Mouse (Mus musculus) heart, postnatal 0 days (tissue): Measurements from ENCODE around the gene Slc6a18. TPM values are rescaled to one million over a fixed set of nuclear protein-coding genes. Genes with fewer than 3 reads are reported as not detected.
A peak's percentile ranks its signal among the peaks of the same experiment; 100 is the strongest.

Source experiments
- ATAC-seq: fragments of 200-750 bp; cut with Nextera tagmentation; 2 replicates; pipeline ENCODE4 v1.8.0; 2017; ENCODE audit warnings: low read depth, moderate number of reproducible peaks, moderate library complexity; ENCODE audit not compliant: insufficient read depth
- DNase-seq: peaks from one replicate; pipeline ENCODE4 v3.0.0-alpha.2; 2016; ENCODE audit warnings: low spot score
- H3K27ac ChIP-seq: fragments of 300-500 bp; sonication (generic); 2 replicates; pipeline ENCODE4 v1.5.1; 2014; ENCODE audit warnings: low read depth, mild to moderate bottlenecking
- H3K27me3 ChIP-seq: fragments of 300-500 bp; sonication (generic); 2 replicates; pipeline ENCODE4 v1.6.1; 2014; ENCODE audit warnings: low read length, mixed read lengths; ENCODE audit not compliant: control insufficient read depth, insufficient read depth
- H3K36me3 ChIP-seq: fragments of 300-500 bp; sonication (generic); replicated peaks from 2 replicates; pipeline ENCODE4 v1.6.1; 2014; ENCODE audit warnings: low read length, mixed read lengths; ENCODE audit not compliant: control insufficient read depth, insufficient read depth
- H3K4me1 ChIP-seq: fragments of 300-500 bp; sonication (generic); 2 replicates; pipeline ENCODE4 v1.6.1; 2014; ENCODE audit warnings: antibody characterized with exemption; ENCODE audit not compliant: control insufficient read depth, insufficient read depth
- H3K4me2 ChIP-seq: fragments of 300-500 bp; sonication (generic); 2 replicates; pipeline ENCODE4 v1.6.1; 2014; ENCODE audit warnings: low read depth, mild to moderate bottlenecking, low read length, moderate library complexity
- H3K4me3 ChIP-seq: fragments of 300-500 bp; sonication (generic); 2 replicates; pipeline ENCODE4 v1.5.1; 2014; ENCODE audit warnings: low read depth, low read length
- H3K9ac ChIP-seq: fragments of 300-500 bp; sonication (generic); replicated peaks from 2 replicates; pipeline ENCODE4 v1.6.1; 2014; ENCODE audit warnings: low read depth, low read length, mixed read lengths
- H3K9me3 ChIP-seq: fragments of 300-500 bp; sonication (generic); replicated peaks from 2 replicates; pipeline ENCODE4 v1.6.1; 2016; ENCODE audit warnings: low read length; ENCODE audit not compliant: control insufficient read depth
- CTCF ChIP-seq: IDR thresholded peaks from 2 replicates; pipeline ENCODE4 v1.5.1; 2016; ENCODE audit warnings: antibody characterized with exemption, control low read depth, low read depth
- EP300 ChIP-seq: IDR thresholded peaks from 2 replicates; pipeline ENCODE4 v1.6.1; 2016; ENCODE audit warnings: antibody characterized with exemption, low read depth
- WGBS: fragments of 180-500 bp; shearing (Covaris S2); extraction: QIAGEN DNeasy Blood & Tissue Kit; methylation state at CpG from one replicate; pipeline ENCODE4 v1.1.7; 2014; 5-methylcytosine and 5-hydroxymethylcytosine counted together
- polyA plus RNA-seq: library from polyadenylated mRNA; unstranded; fragments of >200 nt; fragmentation: Nextera tagmentation; extraction: Ambion mirVana; gene quantifications from 2 replicates; pipeline ENCODE4 v1.2.1, GENCODE M21; 2015
- total RNA-seq: library from RNA; depleted of rRNA; stranded (reverse); fragments of >200 nt; gene quantifications from 2 replicates; pipeline ENCODE4 v1.2.3, GENCODE M21; 2014; ENCODE audit warnings: low replicate concordance; rRNA removed

Slc6a18 gene
- total RNA-seq (not detected in 2 replicates), polyA plus RNA-seq (not detected in 2 replicates)

- Histone ChIP-seq H3K9ac (no peak within 1 kb of the TSS), H3K4me3 (no peak within 1 kb of the TSS), H3K9me3 (no peaks in the 10 kb centered on the region), H3K4me1 (no peaks in the 10 kb centered on the region), H3K27me3 (no peaks in the 10 kb centered on the region), H3K4me2 (no peak within 1 kb of the TSS), H3K27ac (no peak within 1 kb of the TSS), H3K36me3 (no peaks in the 10 kb centered on the region)
- ATAC-seq (no peak), DNase-seq (no peak)
- TF ChIP-seq EP300 (no peak), CTCF (no peak)
- 76% methylated on average over 3 of the region's 3 CpGs for WGBS
Measured at GRCm38 (mm10) chr13:73677853-73678252, at the start of gene Slc6a18. Gene Slc6a18 (minus strand): TSS chr13:73678023.

- DNase-seq (no peak), ATAC-seq (no peak)
- TF ChIP-seq CTCF (no peak), EP300 (no peak)
- H3K9ac ChIP-seq, result no peak overlapping the region
- H3K4me1 ChIP-seq, result peaks cover 23% of the 10 kb centered on the region
- H3K9me3 ChIP-seq, result no peaks in the 10 kb centered on the region
- no peaks in the 10 kb centered on the region for H3K36me3 ChIP-seq
- H3K27me3 ChIP-seq, result no peaks in the 10 kb centered on the region
- H3K27ac ChIP-seq, result no peak overlapping the region
- H3K4me3 ChIP-seq, result no peak overlapping the region
- 20% methylated on average over 5 of the region's 5 CpGs for WGBS
- H3K4me2 ChIP-seq, result no peak overlapping the region
Measured at GRCm38 (mm10) chr13:73725315-73725714, 47.5 kb upstream of the Slc6a18 start.

- ATAC-seq (peak; percentile 57; the same call in 1 of the 2 replicates), DNase-seq (peak; percentile 51)
- no peaks in the 10 kb centered on the region for H3K9me3 ChIP-seq
- H3K36me3 ChIP-seq, result no peaks in the 10 kb centered on the region
- no peaks in the 10 kb centered on the region for H3K27me3 ChIP-seq
- peaks cover 6% of the 10 kb centered on the region; the same call in 1 of the 2 replicates for H3K4me1 ChIP-seq
- TF ChIP-seq CTCF (peak; percentile 71), EP300 (no peak)
- no peak overlapping the region for H3K9ac ChIP-seq
- H3K4me3 ChIP-seq, result no peak overlapping the region
- 31% methylated on average over 8 of the region's 8 CpGs for WGBS
- H3K27ac ChIP-seq, result no peak overlapping the region
- H3K4me2 ChIP-seq, result no peak overlapping the region
Measured at GRCm38 (mm10) chr13:73723081-73723668, 45.4 kb upstream of the Slc6a18 start.

GRCm38 (mm10) chr13:73720241-73720640 lies 42.4 kb upstream of the Slc6a18 start:
- ATAC-seq (no peak), DNase-seq (no peak)
- H3K4me3 ChIP-seq, result no peak overlapping the region
- no peaks in the 10 kb centered on the region for H3K27me3 ChIP-seq
- no peak overlapping the region for H3K27ac ChIP-seq
- 80% methylated on average over 4 of the region's 4 CpGs for WGBS
- no peaks in the 10 kb centered on the region for H3K36me3 ChIP-seq
- no peak overlapping the region for H3K4me2 ChIP-seq
- peaks cover 6% of the 10 kb centered on the region; the same call in 1 of the 2 replicates for H3K4me1 ChIP-seq
- no peak for TF ChIP-seq CTCF
- TF ChIP-seq EP300, result no peak
- H3K9me3 ChIP-seq, result no peaks in the 10 kb centered on the region
- H3K9ac ChIP-seq, result no peak overlapping the region

- DNase-seq (peak; percentile 82), ATAC-seq (peak; percentile 44; the same call in 1 of the 2 replicates)
- no peak overlapping the region for H3K4me3 ChIP-seq
- no peak overlapping the region for H3K4me2 ChIP-seq
- peak; percentile 97 for TF ChIP-seq CTCF
- no peak for TF ChIP-seq EP300
- no peaks in the 10 kb centered on the region for H3K9me3 ChIP-seq
- no peak overlapping the region for H3K9ac ChIP-seq
- peaks cover 6% of the 10 kb centered on the region; the same call in 1 of the 2 replicates for H3K4me1 ChIP-seq
- H3K27ac ChIP-seq, result no peak overlapping the region
- WGBS, result 1% methylated on average over 2 of the region's 2 CpGs
- no peaks in the 10 kb centered on the region for H3K27me3 ChIP-seq
- H3K36me3 ChIP-seq, result no peaks in the 10 kb centered on the region
Measured at GRCm38 (mm10) chr13:73718225-73718624, 40.4 kb upstream of the Slc6a18 start.

- no peak overlapping the region for H3K4me3 ChIP-seq
- H3K4me1 ChIP-seq, result peaks cover 7% of the 10 kb centered on the region; the same call in 1 of the 2 replicates
- no peaks in the 10 kb centered on the region for H3K27me3 ChIP-seq
- H3K4me2 ChIP-seq, result no peak overlapping the region
- WGBS, result 62% methylated on average over 2 of the region's 2 CpGs
- no peak overlapping the region for H3K9ac ChIP-seq
- H3K9me3 ChIP-seq, result no peaks in the 10 kb centered on the region
- no peak for TF ChIP-seq EP300
- TF ChIP-seq CTCF, result peak; percentile 49
- DNase-seq (no peak), ATAC-seq (no peak)
- H3K36me3 ChIP-seq, result no peaks in the 10 kb centered on the region
- H3K27ac ChIP-seq, result no peak overlapping the region
Measured at GRCm38 (mm10) chr13:73714020-73714419, 36.2 kb upstream of the Slc6a18 start.
